Mouse (Mus musculus) G1E (cell line): Measurements from ENCODE around the gene Naif1.

ENCODE experiments used
- CTCF ChIP-seq: IDR thresholded peaks from 2 replicates; pipeline ENCODE4 v1.5.1; 2012; ENCODE audit warnings: low read depth, low read length, inconsistent platforms, mixed read lengths
- GATA1 ChIP-seq: IDR thresholded peaks from 2 replicates; pipeline ENCODE4 v1.6.1; 2012; ENCODE audit warnings: borderline replicate concordance, low read length, inconsistent platforms, mixed read lengths
- POLR2AphosphoS5 ChIP-seq: IDR thresholded peaks from 2 replicates; pipeline ENCODE4 v1.6.1; 2012; ENCODE audit warnings: low read depth, low read length, inconsistent platforms; ENCODE audit not compliant: insufficient replicate concordance
- TAL1 ChIP-seq: conservative IDR thresholded peaks from 2 replicates; pipeline ENCODE4 v1.6.1; 2012; ENCODE audit warnings: low read depth, low read length, inconsistent platforms, mixed read lengths

- peak; percentile 99 for TF ChIP-seq CTCF
- TF ChIP-seq TAL1 = no peak
- TF ChIP-seq POLR2AphosphoS5 = no peak
- TF ChIP-seq GATA1 = no peak
Observed at GRCm38 (mm10) chr2:32404663-32405062, 45.6 kb upstream of the Naif1 start.
